Mouse (Mus musculus) lung, postnatal 4 days (tissue): Measurements from ENCODE around the gene Islr.
A peak's percentile ranks its signal among the peaks of the same experiment; 100 is the strongest.
"Not testable (repeated sequence)": the region's sequence is repeated elsewhere in the genome, so short reads cannot be mapped to it uniquely, and the experiment has no call there.

Source experiments
- DNase-seq, 2 experiments: peaks; one replicate each; pipeline ENCODE4 v3.0.0; 2021

The Islr gene

GRCm38 (mm10) chr9:58203516-58204447 is at the start of gene Islr, which contains the start of gene Islr2:
Gene Islr, minus strand, starts transcription at chr9:58204306.
Gene Islr2, minus strand, starts transcription at chr9:58204319.
- peak; percentile 74 to 84 for DNase-seq

- not testable (repeated sequence) for DNase-seq
Observed at GRCm38 (mm10) chr9:58253805-58254122, 49.7 kb upstream of the Islr start.

GRCm38 (mm10) chr9:58253033-58253804 is 49.1 kb upstream of the Islr start, which contains the start of gene Stoml1:
Gene Stoml1, plus strand, starts transcription at chr9:58253164.
- peak; percentile 97 for DNase-seq

- not testable (repeated sequence) for DNase-seq
Observed at GRCm38 (mm10) chr9:58250730-58251129, 46.6 kb upstream of the Islr start.

- no peak for DNase-seq
Observed at GRCm38 (mm10) chr9:58250322-58250721, 46.2 kb upstream of the Islr start.

- peak; percentile 83 to 84 for DNase-seq
Observed at GRCm38 (mm10) chr9:58249592-58250192, 45.6 kb upstream of the Islr start, which contains the start of gene Pml. Gene Pml, minus strand, starts transcription at chr9:58249786.

- no peak for DNase-seq
Observed at GRCm38 (mm10) chr9:58248746-58249413, 44.8 kb upstream of the Islr start.

GRCm38 (mm10) chr9:58247064-58247759 is 43.1 kb upstream of the Islr start:
- peak; percentile 90 for DNase-seq

- no peak for DNase-seq
Observed at GRCm38 (mm10) chr9:58246083-58246591, 42.0 kb upstream of the Islr start.

GRCm38 (mm10) chr9:58243696-58244095 is 39.6 kb upstream of the Islr start:
- DNase-seq, result no peak

GRCm38 (mm10) chr9:58242696-58243095 is 38.6 kb upstream of the Islr start:
- no peak for DNase-seq

- peak; percentile 62 to 67 for DNase-seq
Observed at GRCm38 (mm10) chr9:58241780-58242485, 37.8 kb upstream of the Islr start.

GRCm38 (mm10) chr9:58234502-58235015 is 30.5 kb upstream of the Islr start:
- no peak for DNase-seq

- DNase-seq, result no peak
Observed at GRCm38 (mm10) chr9:58232374-58232773, 28.3 kb upstream of the Islr start.

GRCm38 (mm10) chr9:58231746-58232145 is 27.6 kb upstream of the Islr start:
- no peak for DNase-seq

- no peak for DNase-seq
Observed at GRCm38 (mm10) chr9:58228777-58229466, 24.8 kb upstream of the Islr start.

GRCm38 (mm10) chr9:58225915-58226913 is 22.1 kb upstream of the Islr start:
- peak in 1 of 2 experiments; percentile 68 for DNase-seq

GRCm38 (mm10) chr9:58224356-58224755 is 20.2 kb upstream of the Islr start:
- DNase-seq, result no peak
